Mouse (Mus musculus): ENCODE results near the gene Amh. TPM values are rescaled to one million over a fixed set of nuclear protein-coding genes. Genes with fewer than 3 reads are reported as not detected.

Gene Amh
- total and polyA plus RNA-seq, 3 experiments = 0.27 to 1.8 (median 1.6) TPM

DNA sequence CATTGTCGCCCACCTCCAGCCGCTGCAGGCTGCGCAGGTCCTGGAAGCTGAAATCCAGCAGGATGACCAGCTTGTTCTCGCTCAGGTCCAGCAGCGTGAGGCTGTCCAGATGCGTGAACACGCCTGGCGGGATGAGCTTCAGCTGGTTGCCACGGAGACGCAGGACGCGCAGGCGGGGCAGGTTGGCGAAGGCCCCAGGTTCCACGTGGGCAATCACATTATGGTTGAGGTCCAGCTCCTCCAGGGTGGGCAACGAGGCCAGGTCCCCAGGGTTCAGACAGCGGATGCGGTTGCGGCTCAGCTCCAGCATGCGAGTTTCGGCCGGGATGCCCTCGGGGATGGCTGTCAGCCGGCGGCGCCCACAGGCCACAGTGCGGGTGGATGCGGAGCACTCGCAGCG lies 30.6 kb downstream of the Amh start:
- Histone ChIP-seq H3K36me3 (replicated peaks) (peaks cover 11% of the 10 kb centered on the region), H3K4me1 (ENCODE audit: insufficient read depth, low read depth, low read length) (peaks cover 39% of the 10 kb centered on the region), H3K4me3 (ENCODE audit: low read depth, low read length) (peak overlapping the region; percentile 6; the same call in 1 of the 2 replicates), H3K27me3 (ENCODE audit: insufficient read depth, low read length) (peaks cover 68% of the 10 kb centered on the region), H3K9me3 (replicated peaks) (peaks cover 18% of the 10 kb centered on the region)
- TF ChIP-seq GATA1 (IDR thresholded peaks at IDR 0.05; ENCODE audit: borderline replicate concordance, low read length) = no peak
- TF ChIP-seq GATA2 (IDR thresholded peaks at IDR 0.05; ENCODE audit: borderline replicate concordance, low read depth, low read length) = no peak
- no peak for DNase-seq (ENCODE audit: low spot score)
- no peak for ATAC-seq (ENCODE audit: extremely low read depth, insufficient number of reproducible peaks, low FRiP score, poor library complexity, severe bottlenecking)

DNA sequence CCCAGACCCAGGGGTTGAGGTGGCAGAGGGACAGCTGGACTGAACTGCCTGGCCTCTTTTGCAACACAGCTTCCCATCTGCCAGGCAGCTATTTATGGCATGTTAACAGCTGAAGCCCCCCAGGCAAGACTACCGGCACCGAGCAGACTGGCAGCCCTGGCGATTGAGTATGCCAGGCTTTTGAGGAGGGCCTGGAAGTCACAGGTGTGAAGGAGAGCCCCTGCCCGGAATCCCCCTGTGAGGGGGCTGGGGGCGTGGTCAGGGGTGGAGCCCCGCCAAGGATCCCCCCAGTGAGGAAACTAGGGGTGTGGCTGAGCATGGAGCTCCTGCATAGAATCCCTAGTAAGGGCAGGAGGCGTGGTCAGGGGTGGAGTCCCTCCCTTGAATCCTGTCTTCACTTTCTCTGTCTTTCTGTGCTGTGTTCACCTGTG lies 31.9 kb downstream of the Amh start:
- no peak for TF ChIP-seq TAL1 (conservative IDR thresholded peaks at IDR 0.05; ENCODE audit: low read depth, low read length)
- no peak overlapping the region for H3K4me3 ChIP-seq (ENCODE audit: low read depth, low read length)
- no peak for ATAC-seq (ENCODE audit: extremely low read depth, insufficient number of reproducible peaks, low FRiP score, poor library complexity, severe bottlenecking)
- peaks cover 18% of the 10 kb centered on the region for H3K9me3 ChIP-seq (replicated peaks)
- peaks cover 81% of the 10 kb centered on the region for H3K27me3 ChIP-seq (ENCODE audit: insufficient read depth, low read length)
- no peaks in the 10 kb centered on the region for H3K36me3 ChIP-seq (replicated peaks)
- peaks cover 26% of the 10 kb centered on the region for H3K4me1 ChIP-seq (ENCODE audit: insufficient read depth, low read depth, low read length)
- no peak for DNase-seq (ENCODE audit: low spot score)

DNA sequence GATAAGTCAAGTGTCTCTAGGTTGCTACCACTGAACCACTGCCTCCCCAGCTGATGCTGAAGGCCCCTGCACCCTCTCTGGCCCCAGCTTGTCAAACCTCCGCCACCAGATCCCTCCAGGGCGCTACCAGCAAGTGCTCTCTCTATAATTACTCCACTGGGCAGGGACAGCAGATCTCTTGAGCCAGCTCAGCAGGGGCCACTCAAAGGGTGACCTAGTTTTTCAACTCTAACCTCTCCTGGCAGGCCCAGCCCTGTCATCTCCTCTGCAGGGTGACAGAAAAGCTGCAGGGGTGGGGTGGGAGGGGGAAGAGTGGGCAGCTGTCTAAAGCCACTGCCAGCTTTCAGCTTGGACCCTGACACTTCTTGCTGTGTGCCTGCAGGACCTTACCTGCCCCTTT lies 32.8 kb downstream of the Amh start:
- peaks cover 86% of the 10 kb centered on the region for H3K27me3 ChIP-seq (ENCODE audit: insufficient read depth, low read length)
- DNase-seq (ENCODE audit: low spot score) (no peak), ATAC-seq (ENCODE audit: extremely low read depth, insufficient number of reproducible peaks, low FRiP score, poor library complexity, severe bottlenecking) (no peak)
- H3K36me3 ChIP-seq (replicated peaks) = no peaks in the 10 kb centered on the region
- H3K9me3 ChIP-seq (replicated peaks) = peaks cover 18% of the 10 kb centered on the region
- no peak overlapping the region for H3K4me3 ChIP-seq (ENCODE audit: low read depth, low read length)
- TF ChIP-seq GATA2 (IDR thresholded peaks at IDR 0.05; ENCODE audit: borderline replicate concordance, low read depth, low read length) = no peak
- no peak for TF ChIP-seq TAL1 (conservative IDR thresholded peaks at IDR 0.05; ENCODE audit: low read depth, low read length)
- no peak for TF ChIP-seq CTCF (IDR thresholded peaks at IDR 0.05; ENCODE audit: low read depth, low read length)
- TF ChIP-seq GATA1 (IDR thresholded peaks at IDR 0.05; ENCODE audit: borderline replicate concordance, low read length) = no peak
- TF ChIP-seq POLR2AphosphoS5 (IDR thresholded peaks at IDR 0.05; ENCODE audit: insufficient replicate concordance, low read depth, low read length) = no peak
- peaks cover 23% of the 10 kb centered on the region for H3K4me1 ChIP-seq (ENCODE audit: insufficient read depth, low read depth, low read length)

DNA sequence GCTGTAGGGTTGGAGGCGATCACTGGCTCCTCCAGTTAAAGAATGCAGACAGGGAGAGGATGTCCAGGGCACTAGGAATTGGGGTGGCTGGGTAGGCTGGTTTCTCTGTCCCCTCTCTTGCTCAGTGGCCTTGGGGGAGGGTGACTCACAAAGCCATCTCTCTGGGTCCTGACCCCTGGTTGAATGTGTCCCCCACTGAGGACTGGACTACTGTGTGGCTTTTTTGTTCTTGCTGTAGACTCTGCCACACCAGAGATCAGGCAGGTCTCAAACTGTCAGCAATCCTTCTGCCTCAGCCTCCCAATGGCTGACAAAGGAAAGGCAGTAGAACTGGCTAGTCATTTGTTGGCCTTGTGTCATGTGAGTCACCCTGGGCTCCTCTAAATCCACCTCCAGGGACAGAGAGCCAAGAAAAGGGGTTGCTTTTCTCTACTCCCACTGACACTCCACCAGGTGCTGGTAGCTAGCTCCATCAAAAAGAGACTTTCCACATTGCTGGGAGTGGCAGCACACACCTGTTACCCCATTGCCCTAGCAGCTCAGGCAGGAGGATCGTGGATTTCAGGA lies 33.4 kb downstream of the Amh start:
- DNase-seq (ENCODE audit: low spot score) (no peak), ATAC-seq (ENCODE audit: extremely low read depth, insufficient number of reproducible peaks, low FRiP score, poor library complexity, severe bottlenecking) (no peak)
- H3K9me3 ChIP-seq (replicated peaks) = peaks cover 18% of the 10 kb centered on the region
- no peaks in the 10 kb centered on the region for H3K36me3 ChIP-seq (replicated peaks)
- peaks cover 23% of the 10 kb centered on the region for H3K4me1 ChIP-seq (ENCODE audit: insufficient read depth, low read depth, low read length)
- H3K27me3 ChIP-seq (ENCODE audit: insufficient read depth, low read length) = peaks cover 88% of the 10 kb centered on the region
- no peak overlapping the region for H3K4me3 ChIP-seq (ENCODE audit: low read depth, low read length)
- no peak for TF ChIP-seq TAL1 (conservative IDR thresholded peaks at IDR 0.05; ENCODE audit: low read depth, low read length)
- TF ChIP-seq POLR2AphosphoS5 (IDR thresholded peaks at IDR 0.05; ENCODE audit: insufficient replicate concordance, low read depth, low read length) = no peak

DNA sequence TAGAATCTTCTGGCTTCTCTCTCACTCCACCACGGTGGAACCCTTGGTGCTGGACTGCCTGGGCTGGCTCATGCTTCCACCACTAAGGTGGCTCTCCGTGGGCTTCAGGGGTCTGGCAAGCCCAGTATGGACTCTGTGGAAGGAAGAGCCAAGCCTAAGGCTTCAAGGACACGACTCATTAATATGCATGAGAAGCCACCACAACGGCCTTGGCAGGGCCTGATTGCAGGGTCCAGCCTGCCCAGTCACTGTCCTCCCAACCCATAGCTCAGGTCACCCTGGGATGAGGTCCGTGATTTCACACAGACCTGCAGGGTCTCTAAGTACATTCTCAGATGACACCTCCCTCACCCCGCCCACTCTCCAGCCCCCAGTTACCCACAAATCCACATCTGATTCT lies 34.8 kb downstream of the Amh start:
- H3K36me3 ChIP-seq (replicated peaks) = no peaks in the 10 kb centered on the region
- ATAC-seq (ENCODE audit: extremely low read depth, insufficient number of reproducible peaks, low FRiP score, poor library complexity, severe bottlenecking) (no peak), DNase-seq (ENCODE audit: low spot score) (no peak)
- H3K4me1 ChIP-seq (ENCODE audit: insufficient read depth, low read depth, low read length) = peaks cover 20% of the 10 kb centered on the region
- TF ChIP-seq TAL1 (conservative IDR thresholded peaks at IDR 0.05; ENCODE audit: low read depth, low read length) (no peak), POLR2AphosphoS5 (IDR thresholded peaks at IDR 0.05; ENCODE audit: insufficient replicate concordance, low read depth, low read length) (no peak), CTCF (IDR thresholded peaks at IDR 0.05; ENCODE audit: low read depth, low read length) (no peak), GATA1 (IDR thresholded peaks at IDR 0.05; ENCODE audit: borderline replicate concordance, low read length) (no peak), GATA2 (IDR thresholded peaks at IDR 0.05; ENCODE audit: borderline replicate concordance, low read depth, low read length) (no peak)
- H3K27me3 ChIP-seq (ENCODE audit: insufficient read depth, low read length) = peaks cover 93% of the 10 kb centered on the region
- no peak overlapping the region for H3K4me3 ChIP-seq (ENCODE audit: low read depth, low read length)
- peaks cover 11% of the 10 kb centered on the region for H3K9me3 ChIP-seq (replicated peaks)

DNA sequence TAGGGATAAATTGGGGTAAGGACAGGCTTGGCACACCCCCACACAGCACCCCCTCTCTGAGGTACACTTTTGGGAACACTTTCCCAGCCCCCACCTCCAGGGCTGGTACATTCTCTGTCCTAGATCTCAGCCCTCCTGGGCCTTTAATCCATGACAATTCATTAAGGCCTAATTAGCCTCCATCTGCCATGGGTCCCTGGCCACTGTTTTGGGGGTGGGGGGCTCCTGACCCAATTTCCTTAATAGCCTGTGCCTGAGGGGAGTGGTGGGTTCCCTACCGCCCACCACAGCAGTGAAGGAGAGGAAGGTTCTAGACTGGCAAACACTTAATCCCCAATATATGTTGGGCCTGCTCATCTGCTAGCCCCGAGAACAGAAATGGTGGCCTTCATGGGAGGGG lies 36.6 kb downstream of the Amh start:
- H3K4me1 ChIP-seq (ENCODE audit: insufficient read depth, low read depth, low read length) = peaks cover 17% of the 10 kb centered on the region
- H3K27me3 ChIP-seq (ENCODE audit: insufficient read depth, low read length) = peaks cover 93% of the 10 kb centered on the region
- ATAC-seq (ENCODE audit: extremely low read depth, insufficient number of reproducible peaks, low FRiP score, poor library complexity, severe bottlenecking) (no peak), DNase-seq (ENCODE audit: low spot score) (no peak)
- H3K9me3 ChIP-seq (replicated peaks) = no peaks in the 10 kb centered on the region
- H3K36me3 ChIP-seq (replicated peaks) = no peaks in the 10 kb centered on the region
- no peak for TF ChIP-seq GATA1 (IDR thresholded peaks at IDR 0.05; ENCODE audit: borderline replicate concordance, low read length)
- TF ChIP-seq GATA2 (IDR thresholded peaks at IDR 0.05; ENCODE audit: borderline replicate concordance, low read depth, low read length) = no peak
- no peak for TF ChIP-seq CTCF (IDR thresholded peaks at IDR 0.05; ENCODE audit: low read depth, low read length)
- no peak for TF ChIP-seq POLR2AphosphoS5 (IDR thresholded peaks at IDR 0.05; ENCODE audit: insufficient replicate concordance, low read depth, low read length)
- no peak for TF ChIP-seq TAL1 (conservative IDR thresholded peaks at IDR 0.05; ENCODE audit: low read depth, low read length)
- no peak overlapping the region for H3K4me3 ChIP-seq (ENCODE audit: low read depth, low read length)

DNA sequence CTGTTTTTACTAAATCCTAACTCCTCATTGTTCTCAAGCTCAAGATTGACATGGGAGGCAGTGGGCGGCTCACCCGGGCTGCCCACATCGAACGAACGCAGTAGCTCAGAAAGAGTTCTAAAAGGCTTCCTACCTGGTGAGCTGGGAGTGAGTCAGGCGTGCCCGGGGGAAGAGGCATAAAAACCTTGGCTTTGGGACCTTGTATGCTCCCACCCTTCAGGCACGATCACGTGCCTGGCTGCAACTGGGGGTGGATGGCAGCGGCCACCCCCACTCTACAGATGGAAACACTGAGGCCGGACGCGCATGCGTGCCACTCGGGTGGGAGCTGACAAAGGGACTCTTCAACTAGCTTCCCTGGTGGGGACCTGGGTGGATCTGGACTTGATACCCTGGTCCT lies 37.3 kb downstream of the Amh start:
- no peaks in the 10 kb centered on the region for H3K9me3 ChIP-seq (replicated peaks)
- ATAC-seq (ENCODE audit: extremely low read depth, insufficient number of reproducible peaks, low FRiP score, poor library complexity, severe bottlenecking) (no peak), DNase-seq (ENCODE audit: low spot score) (no peak)
- H3K27me3 ChIP-seq (ENCODE audit: insufficient read depth, low read length) = peaks cover 90% of the 10 kb centered on the region
- peaks cover 11% of the 10 kb centered on the region for H3K4me1 ChIP-seq (ENCODE audit: insufficient read depth, low read depth, low read length)
- H3K36me3 ChIP-seq (replicated peaks) = no peaks in the 10 kb centered on the region
- no peak overlapping the region for H3K4me3 ChIP-seq (ENCODE audit: low read depth, low read length)
- TF ChIP-seq TAL1 (conservative IDR thresholded peaks at IDR 0.05; ENCODE audit: low read depth, low read length) = no peak
- no peak for TF ChIP-seq POLR2AphosphoS5 (IDR thresholded peaks at IDR 0.05; ENCODE audit: insufficient replicate concordance, low read depth, low read length)
- no peak for TF ChIP-seq GATA1 (IDR thresholded peaks at IDR 0.05; ENCODE audit: borderline replicate concordance, low read length)
